Mouse (Mus musculus) stomach, embryonic 14.5 days (tissue): ENCODE results near the gene Cav3. TPM values are rescaled to one million over a fixed set of nuclear protein-coding genes. Genes with fewer than 3 reads are reported as not detected.

ENCODE experiments used
- ATAC-seq: fragments of 200-750 bp; cut with Nextera tagmentation; 2 replicates; pipeline ENCODE4 v1.8.0; 2017; ENCODE audit warnings: low read depth, moderate TSS enrichment; ENCODE audit not compliant: insufficient number of reproducible peaks, insufficient read depth, low FRiP score
- H3K27ac ChIP-seq: fragments of 300-500 bp; sonication (generic); 2 replicates; pipeline ENCODE4 v1.5.1; 2014; ENCODE audit warnings: mild to moderate bottlenecking, low read length, moderate library complexity, mixed read lengths
- H3K27me3 ChIP-seq: fragments of 300-500 bp; sonication (generic); 2 replicates; pipeline ENCODE4 v1.6.1; 2014; ENCODE audit warnings: low read length, control low read depth, mixed read lengths; ENCODE audit not compliant: control insufficient read depth, insufficient read depth
- H3K36me3 ChIP-seq: fragments of 300-500 bp; sonication (generic); 2 replicates; pipeline ENCODE4 v1.6.1; 2014; ENCODE audit warnings: mild to moderate bottlenecking, control low read depth, low read length, moderate library complexity, mixed read lengths; ENCODE audit not compliant: control insufficient read depth, insufficient read depth
- H3K4me1 ChIP-seq: fragments of 300-500 bp; sonication (generic); 2 replicates; pipeline ENCODE4 v1.6.1; 2014; ENCODE audit warnings: low read length, control low read depth, mixed read lengths; ENCODE audit not compliant: control insufficient read depth, insufficient read depth
- H3K4me2 ChIP-seq: fragments of 300-500 bp; sonication (generic); replicated peaks from 2 replicates; pipeline ENCODE4 v1.6.1; 2014; ENCODE audit warnings: low read depth, low read length, control low read depth
- H3K4me3 ChIP-seq: fragments of 300-500 bp; sonication (generic); 2 replicates; pipeline ENCODE4 v1.5.1; 2014; ENCODE audit warnings: low read depth, low read length, control low read depth
- H3K9ac ChIP-seq: fragments of 300-500 bp; sonication (generic); replicated peaks from 2 replicates; pipeline ENCODE4 v1.6.1; 2014; ENCODE audit warnings: low read depth, mild to moderate bottlenecking, control low read depth, low read length, moderate library complexity, mixed read lengths
- H3K9me3 ChIP-seq: fragments of 300-500 bp; sonication (generic); 2 replicates; pipeline ENCODE4 v1.6.1; 2016; ENCODE audit warnings: low read depth, low read length, control low read depth; ENCODE audit not compliant: control insufficient read depth
- WGBS: fragments of 180-500 bp; shearing (Covaris S2); extraction: QIAGEN DNeasy Blood & Tissue Kit; methylation state at CpG from one replicate; pipeline ENCODE4 v1.1.7; 2014; 5-methylcytosine and 5-hydroxymethylcytosine counted together
- polyA plus RNA-seq: library from polyadenylated mRNA; unstranded; fragments of >200 nt; fragmentation: Nextera tagmentation; extraction: Ambion mirVana; gene quantifications from 2 replicates; pipeline ENCODE4 v1.2.1, GENCODE M21; 2014

The Cav3 gene
- polyA plus RNA-seq, 1 experiment from 2014 or later = not detected

GRCm38 (mm10) chr6:112517572-112517971 lies 58.3 kb downstream of the Cav3 start:
- no peak overlapping the region for H3K9ac ChIP-seq
- 81% methylated on average over 3 of the region's 3 CpGs for WGBS
- no peak for ATAC-seq
- H3K4me2 ChIP-seq = no peak overlapping the region
- H3K27me3 ChIP-seq = no peaks in the 10 kb centered on the region
- no peaks in the 10 kb centered on the region for H3K4me1 ChIP-seq
- no peak overlapping the region for H3K4me3 ChIP-seq
- H3K9me3 ChIP-seq = no peaks in the 10 kb centered on the region
- no peaks in the 10 kb centered on the region for H3K36me3 ChIP-seq
- H3K27ac ChIP-seq = no peak overlapping the region

- no peaks in the 10 kb centered on the region for H3K4me1 ChIP-seq
- no peak overlapping the region for H3K4me2 ChIP-seq
- no peaks in the 10 kb centered on the region for H3K27me3 ChIP-seq
- ATAC-seq = no peak
- no peaks in the 10 kb centered on the region for H3K9me3 ChIP-seq
- H3K27ac ChIP-seq = no peak overlapping the region
- no peaks in the 10 kb centered on the region for H3K36me3 ChIP-seq
- no peak overlapping the region for H3K9ac ChIP-seq
- 63% methylated on average over 3 of the region's 3 CpGs for WGBS
- no peak overlapping the region for H3K4me3 ChIP-seq
These were observed 58.7 kb downstream of the Cav3 start for GRCm38 (mm10) chr6:112517991-112518390.

Other genes starting within 250 kb of the Cav3 start
- gene Lmcd1, start 185.7 kb upstream of the Cav3 start, polyA plus RNA-seq = 6.9 and 10.8 TPM in 2 replicates
- gene Ssu2, start 71.5 kb upstream of the Cav3 start, polyA plus RNA-seq = 4.5 and 4.7 TPM in 2 replicates
- 0.10 TPM in 1 of 2 replicates, not detected in the other for gene Oxtr, start 30.4 kb downstream of the Cav3 start, polyA plus RNA-seq
- 40.2 and 45.3 TPM in 2 replicates for gene Rad18, start 237.2 kb downstream of the Cav3 start, polyA plus RNA-seq